Mouse (Mus musculus): ENCODE data around the gene Vmn1r207-ps.
"Not testable (repeated sequence)": the region's sequence is repeated elsewhere in the genome, so short reads cannot be mapped to it uniquely, and the experiment has no call there.

The Vmn1r207-ps gene

DNA sequence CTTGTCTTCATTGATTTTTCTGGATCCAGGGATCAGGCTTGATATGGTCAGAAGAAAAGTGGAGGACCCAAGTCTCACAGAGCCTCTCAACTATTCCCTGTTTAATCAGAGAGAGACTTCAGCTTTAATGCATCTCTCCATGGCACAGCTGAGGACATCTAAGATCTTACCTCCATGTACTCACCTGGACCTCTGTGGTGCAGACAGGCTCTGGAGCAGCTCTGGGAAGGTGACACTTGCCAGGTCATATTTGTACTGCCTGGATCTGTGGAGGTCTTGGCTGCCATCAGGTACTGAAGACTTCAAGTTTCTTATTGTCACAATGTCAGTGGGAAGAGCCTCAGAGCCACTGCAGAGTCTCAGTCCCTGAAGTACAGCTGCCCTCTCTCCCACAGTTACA, at the start of gene Vmn1r207-ps:
Gene Vmn1r207-ps, minus strand, starts transcription at position 101 of the 400 bp plus-strand sequence.
- DNase-seq: not testable (repeated sequence)

- DNase-seq: not testable (repeated sequence)
These were observed 47.9 kb upstream of the Vmn1r207-ps start, which contains the start of gene Vmn1r208 for GRCm38 (mm10) chr13:22777300-22777699. Gene Vmn1r208, minus strand, starts transcription at chr13:22777400.

DNA sequence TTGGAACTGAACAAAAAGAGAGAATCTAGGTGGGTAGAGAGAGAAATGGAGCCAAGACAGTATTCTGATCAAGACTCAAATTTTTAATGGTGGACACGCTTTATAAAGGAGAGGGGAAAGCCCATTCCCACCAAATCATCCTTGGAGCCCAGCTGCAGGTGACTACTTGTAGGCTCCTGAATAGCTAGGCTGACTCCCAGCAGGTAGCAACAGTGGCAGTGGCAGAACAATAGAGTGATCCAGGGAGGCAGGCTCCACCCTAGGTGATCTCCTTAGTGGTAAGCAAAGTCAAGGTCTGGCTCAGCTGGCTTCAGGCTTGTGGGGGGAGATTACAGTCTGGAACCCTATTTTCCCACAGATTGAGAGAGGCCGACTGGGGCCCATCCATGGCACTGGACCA, 42.2 kb upstream of the Vmn1r207-ps start:
- DNase-seq: not testable (repeated sequence)

DNA sequence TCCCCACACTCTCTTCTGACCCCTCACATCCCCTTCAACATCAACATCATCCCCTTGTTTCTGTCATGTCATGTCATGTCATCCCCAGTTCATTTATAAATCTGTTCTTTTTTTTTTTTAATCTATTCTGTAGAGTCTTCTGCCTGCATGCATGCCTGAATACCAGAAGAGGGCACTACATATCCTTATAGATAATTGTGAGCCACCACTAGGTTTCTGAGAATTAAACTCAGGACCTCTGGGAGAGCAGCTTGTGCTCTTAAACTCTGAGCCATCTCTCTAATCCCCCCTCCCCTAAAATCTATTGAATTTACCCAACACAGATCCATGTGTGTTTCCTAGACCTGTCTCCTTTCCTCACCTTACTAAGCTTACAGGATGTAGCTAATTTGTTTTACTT, 18.1 kb upstream of the Vmn1r207-ps start:
- DNase-seq: no peak

GRCm38 (mm10) chr13:22706947-22707346, 22.5 kb downstream of the Vmn1r207-ps start:
- not testable (repeated sequence) for DNase-seq

GRCm38 (mm10) chr13:22702951-22703350, 26.5 kb downstream of the Vmn1r207-ps start:
- DNase-seq: not testable (repeated sequence)
